Mouse (Mus musculus) gastrocnemius, adult 8-10 months (tissue): ENCODE data around the gene Lyg1. TPM values are rescaled to one million over a fixed set of nuclear protein-coding genes. Genes with fewer than 3 reads are reported as not detected.

Experiments
- DNase-seq, 2 experiments: peaks; one replicate each; pipeline ENCODE4 v3.0.0; 2022; ENCODE audit warnings: low spot score in 2 of 2
- total RNA-seq, 4 experiments: library from RNA; stranded (reverse); gene quantifications; 2 replicates each; pipeline ENCODE4 v1.2.4; 2022

Gene Lyg1
- total RNA-seq, 4 experiments from 2014 or later: not detected

DNA sequence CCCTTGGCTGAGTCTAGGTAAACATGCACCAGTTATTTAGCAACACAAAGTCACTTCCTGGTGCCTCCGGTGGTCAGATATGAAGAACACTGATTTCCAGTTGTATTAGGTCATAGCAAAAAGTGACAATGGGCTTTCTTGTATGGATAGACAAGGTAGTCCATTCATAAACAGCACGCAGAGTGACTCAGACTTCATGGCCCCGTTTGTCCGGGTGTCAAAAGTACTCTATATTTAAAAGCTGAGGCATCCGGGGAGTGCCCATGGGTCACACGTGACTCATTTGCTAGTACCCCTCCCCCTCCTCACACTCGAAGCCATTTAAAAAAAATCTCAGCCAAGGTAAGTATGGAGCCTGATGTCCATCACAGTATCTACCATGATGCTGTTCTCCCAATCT is 2.8 kb downstream of the Lyg1 start:
- DNase-seq: no peak

DNA sequence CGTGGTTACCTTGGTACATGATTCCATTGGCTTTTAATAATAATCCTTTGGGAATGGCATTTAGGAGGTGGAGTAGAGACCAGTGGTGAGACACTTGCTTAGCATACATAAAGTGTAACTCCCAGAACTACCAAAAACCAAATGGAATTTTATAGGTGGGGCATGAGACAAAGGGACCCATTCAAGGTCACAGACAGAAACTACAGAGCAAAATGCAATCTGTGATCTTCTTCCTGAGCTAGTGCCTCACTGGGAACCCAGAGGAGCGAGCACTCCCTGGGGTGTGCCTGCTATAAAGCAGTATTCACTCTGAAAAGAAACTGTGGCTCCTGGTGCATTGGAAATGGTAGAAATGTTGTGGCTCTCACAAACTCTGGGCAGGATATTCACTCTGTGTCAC is 8.7 kb downstream of the Lyg1 start:
- DNase-seq: no peak

DNA sequence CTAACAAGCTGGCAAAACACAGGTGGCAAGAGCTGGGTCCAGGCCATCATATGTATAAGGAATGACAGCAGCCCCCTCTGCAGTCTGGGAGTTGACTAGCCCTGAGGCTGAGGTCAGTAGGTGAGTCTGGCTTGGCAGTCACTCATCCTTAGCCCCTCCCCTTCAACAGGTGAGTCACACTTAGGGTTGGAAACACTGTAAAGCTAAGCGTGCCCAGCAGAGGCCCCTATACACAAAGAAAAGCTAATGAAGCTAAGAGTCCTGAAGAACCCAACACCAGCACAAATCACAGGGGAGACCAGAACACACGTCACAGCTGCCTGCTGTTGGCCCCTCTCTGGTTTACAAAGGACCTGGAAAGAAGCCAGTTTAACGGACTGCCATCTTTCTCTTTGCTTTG is 25.8 kb downstream of the Lyg1 start:
- no peak for DNase-seq

DNA sequence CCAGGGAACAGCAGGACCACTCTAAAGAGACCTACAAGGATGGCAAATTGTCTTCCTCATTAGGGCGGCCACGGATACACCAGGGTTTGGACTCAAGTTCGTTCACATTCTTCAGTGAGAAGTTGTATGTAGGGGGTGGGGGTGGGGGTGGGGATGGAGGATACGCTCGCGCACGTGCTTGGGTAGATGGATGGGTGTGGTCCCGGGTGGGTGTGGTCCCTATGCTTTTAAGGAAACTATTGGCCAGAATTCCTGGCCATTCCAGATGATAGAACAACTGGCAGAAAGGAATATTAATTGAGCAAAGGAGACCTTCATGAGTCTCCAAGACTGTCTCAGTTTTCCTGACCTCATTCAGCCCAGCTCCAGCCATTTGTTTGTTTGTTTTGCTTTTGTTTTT is 31.6 kb downstream of the Lyg1 start:
- no peak for DNase-seq

DNA sequence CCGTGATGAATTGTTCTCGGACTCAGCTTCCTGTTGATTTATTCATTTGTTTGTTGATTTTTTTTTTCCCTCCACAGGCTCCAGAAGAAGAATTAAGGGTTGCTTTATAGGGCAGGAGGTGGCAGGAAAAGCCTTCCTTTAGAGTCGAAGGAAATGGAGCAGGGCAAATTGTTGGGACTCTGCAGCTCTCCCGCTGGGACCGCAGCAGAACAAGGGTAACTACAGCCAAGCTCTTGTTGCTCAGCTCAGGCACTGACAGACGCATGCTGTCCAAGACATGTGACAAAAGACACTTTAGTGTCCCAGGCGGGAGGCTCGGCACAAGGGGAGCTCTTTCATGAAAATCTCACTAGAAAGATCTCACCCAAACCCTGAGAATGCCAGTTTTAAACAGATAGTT is 35.0 kb downstream of the Lyg1 start:
- no peak for DNase-seq

DNA sequence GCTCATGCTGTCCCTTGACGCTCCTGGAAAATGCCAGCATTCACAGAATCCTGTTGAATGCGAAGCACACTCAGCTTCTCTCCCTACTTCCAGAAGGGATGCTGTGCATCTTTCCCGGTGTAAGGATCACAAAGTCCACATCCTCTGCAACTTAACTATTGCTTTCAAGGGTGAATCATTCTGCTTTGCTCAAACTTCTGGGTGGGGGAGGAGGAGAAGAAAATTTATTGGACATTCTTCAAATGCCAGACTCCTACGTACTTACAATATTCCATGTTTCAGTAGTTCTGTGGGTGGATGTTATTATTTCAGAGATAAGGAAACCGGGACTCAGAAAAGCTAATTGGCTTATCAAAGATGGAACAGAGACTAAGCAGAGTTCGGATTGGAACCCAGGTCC is 39.5 kb downstream of the Lyg1 start:
- DNase-seq: no peak

DNA sequence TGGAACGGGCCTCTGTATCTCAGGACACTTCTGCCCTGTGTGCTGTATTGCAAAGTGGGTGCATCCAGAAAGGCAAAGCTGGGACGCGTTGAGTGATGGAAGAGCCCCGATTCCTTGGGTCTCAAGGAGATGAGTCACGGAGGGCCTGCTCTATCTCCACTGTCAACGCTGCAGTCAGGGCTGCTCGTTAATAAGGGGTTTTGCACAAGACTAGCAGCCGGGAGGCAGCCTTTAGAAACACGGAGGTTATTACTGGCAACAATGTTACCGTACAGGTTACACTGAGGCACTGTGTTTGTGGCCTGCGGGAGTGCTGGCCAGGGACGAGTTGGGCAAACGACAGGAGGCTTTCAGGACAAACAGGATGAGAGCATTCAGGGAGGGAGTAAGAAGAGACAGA is 39.9 kb downstream of the Lyg1 start:
- DNase-seq: no peak

DNA sequence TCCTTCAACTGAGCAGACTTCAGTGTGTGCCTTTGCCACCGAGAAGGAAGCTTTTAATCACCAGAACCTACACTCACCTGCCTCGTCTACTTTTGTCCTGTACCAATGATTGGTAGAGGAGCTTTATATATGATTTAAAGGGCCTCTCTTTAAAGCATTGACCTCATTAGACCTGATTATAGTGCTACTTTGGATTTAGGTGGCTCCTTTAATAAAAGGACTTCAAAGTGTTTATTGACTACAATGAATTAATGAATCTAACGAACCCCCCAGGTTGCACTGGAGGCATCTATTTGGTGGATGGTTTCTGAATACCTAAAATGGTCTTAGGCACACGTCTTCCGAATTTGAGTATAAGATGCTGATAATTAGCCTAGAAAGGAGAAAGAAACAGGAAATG is 41.2 kb downstream of the Lyg1 start, which contains the start of gene Lyg2:
TSS of gene Lyg2 (minus strand) at position 101 of the 400 bp plus-strand sequence.
- DNase-seq: no peak

DNA sequence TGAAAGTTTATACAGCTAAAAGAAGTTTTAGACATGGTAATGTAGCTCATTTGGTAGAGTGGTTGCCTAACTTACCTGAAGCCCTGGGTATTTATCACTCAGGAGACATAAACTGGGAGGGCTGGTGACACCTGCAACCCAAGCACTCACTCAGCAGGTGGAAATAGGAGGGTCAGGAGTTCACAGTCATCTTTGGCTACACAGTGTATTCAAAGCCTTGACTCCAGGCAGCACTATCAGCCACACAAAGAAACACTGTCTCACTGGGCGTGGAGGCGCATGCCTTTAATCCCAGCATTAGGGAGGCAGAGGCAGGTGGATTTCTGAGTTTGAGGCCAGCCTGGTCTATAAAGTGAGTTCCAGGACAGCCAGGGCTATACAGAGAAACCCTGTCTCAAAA is 44.8 kb downstream of the Lyg1 start:
- DNase-seq: no peak

DNA sequence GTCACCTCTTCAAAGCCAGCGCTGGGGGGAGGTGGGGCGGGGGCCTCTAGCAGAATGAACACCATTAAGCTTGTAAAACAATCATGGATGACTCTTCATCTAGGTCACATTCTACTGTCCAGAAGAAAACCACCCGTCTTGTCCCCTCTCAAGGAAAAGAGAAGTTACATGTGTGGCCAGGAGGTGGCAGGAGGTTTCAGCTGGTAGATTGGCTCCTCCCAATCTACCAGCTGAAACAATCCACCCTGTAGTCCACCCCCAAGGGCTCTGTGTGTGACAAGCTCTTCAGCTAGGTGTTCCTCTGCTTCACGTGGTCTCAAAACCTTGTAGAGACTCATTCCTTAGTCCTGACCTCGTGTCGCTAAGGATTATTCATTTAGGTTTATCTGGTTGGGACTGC is 54.4 kb downstream of the Lyg1 start:
- DNase-seq: no peak

DNA sequence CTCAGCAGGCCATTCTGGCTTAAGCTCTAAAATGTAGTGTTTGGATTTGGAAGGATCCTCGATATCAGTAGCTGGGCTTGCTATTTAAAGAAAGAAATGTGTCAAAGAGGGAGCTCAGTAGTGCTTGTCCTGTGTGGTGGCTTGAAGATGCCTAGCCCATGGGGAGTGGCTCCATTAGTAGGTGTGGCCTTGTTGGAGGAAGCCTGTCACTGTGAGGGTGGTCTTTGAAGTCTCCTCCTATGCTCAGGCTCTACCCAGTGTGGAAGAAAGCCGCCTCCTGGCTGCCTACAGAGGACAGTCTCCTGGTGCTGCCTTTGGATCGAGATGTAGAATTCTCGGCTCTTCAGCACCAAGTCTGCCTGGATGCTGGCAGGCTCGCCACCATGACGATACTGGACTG is 57.3 kb downstream of the Lyg1 start:
- no peak for DNase-seq

DNA sequence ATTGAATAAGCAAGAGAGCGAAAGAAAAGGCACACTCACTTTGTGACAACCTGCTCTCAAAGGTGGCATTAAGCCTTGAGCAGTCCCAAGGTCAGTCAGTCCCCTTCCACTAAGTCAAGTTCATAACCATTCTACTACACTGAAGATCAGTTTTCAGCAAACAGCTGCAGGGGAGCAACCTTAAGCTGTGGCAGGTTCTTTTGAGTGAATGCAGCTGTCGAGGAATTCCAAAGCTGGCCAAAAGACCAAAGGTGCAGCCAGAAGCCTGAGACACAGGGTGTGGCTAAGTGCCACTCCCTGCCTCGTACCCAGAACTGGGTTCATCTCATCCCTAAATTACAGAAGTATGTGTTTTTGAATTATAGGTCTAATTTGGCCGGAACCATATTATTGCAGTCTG is 57.7 kb downstream of the Lyg1 start:
- no peak for DNase-seq

Other genes with a start within 250 kb of the Lyg1 start
- gene 2010300C02Rik, start 237.7 kb downstream of the Lyg1 start, total RNA-seq: under 1 TPM; 0.18 to 0.67 (median 0.25) TPM
- gene Tsga10, start 91.3 kb downstream of the Lyg1 start, total RNA-seq: 1 to 10 TPM; 6.1 to 8.0 (median 7.7) TPM
- gene Lipt1, start 86.0 kb downstream of the Lyg1 start, total RNA-seq: 10 to 100 TPM in 1 of 4 experiments, 1 to 10 TPM in 3; 8.5 to 10.7 (median 9.1) TPM
- gene Mitd1, start 67.3 kb downstream of the Lyg1 start, total RNA-seq: 1 to 10 TPM in 3 of 4 experiments, under 1 TPM in 1; 0.63 to 2.1 (median 1.3) TPM
- 100 to 1,000 TPM; 261 to 309 (median 283) TPM for gene Mrpl30, start 67.3 kb downstream of the Lyg1 start, total RNA-seq
- gene Lyg2, start 41.3 kb downstream of the Lyg1 start, total RNA-seq: not detected
- gene Txndc9, start 40.1 kb upstream of the Lyg1 start, total RNA-seq: 10 to 100 TPM; 30.9 to 38.3 (median 35.5) TPM
- 10 to 100 TPM; 53.3 to 62.9 (median 54.8) TPM for gene Eif5b, start 40.3 kb upstream of the Lyg1 start, total RNA-seq
- 10 to 100 TPM; 17.7 to 20.0 (median 19.3) TPM for gene Rev1, start 172.0 kb upstream of the Lyg1 start, total RNA-seq